Mouse (Mus musculus): ENCODE measurements around the gene Hps1. TPM values are rescaled to one million over a fixed set of nuclear protein-coding genes. Genes with fewer than 3 reads are reported as not detected.

The Hps1 gene
- total RNA-seq, 2 experiments from 2014 or later: 1.2 to 19.8 TPM

- ATAC-seq (replicated peaks; ENCODE audit: low FRiP score, poor library complexity, severe bottlenecking): no peak
Observed at GRCm38 (mm10) chr19:42725056-42725972, 54.5 kb downstream of the Hps1 start.

DNA sequence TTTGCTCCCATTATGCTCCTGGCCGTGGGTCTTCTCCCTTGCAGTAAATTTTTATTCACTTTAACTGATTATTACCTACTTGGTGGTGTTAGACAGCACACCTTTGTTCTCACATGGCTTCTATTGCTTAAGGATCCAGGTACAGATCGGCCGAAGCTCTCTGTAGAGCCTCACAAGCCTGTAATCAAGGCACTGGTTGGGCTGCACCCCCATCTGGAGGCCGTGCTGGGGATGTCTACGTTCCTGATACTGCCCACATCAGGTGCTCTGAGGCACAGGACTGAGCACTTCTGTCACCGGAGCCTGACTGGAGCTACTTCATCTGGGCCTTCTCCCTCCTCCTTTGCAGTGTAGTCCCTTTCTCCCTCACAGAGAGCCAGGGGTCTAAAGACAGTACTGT, 56.5 kb downstream of the Hps1 start:
- ATAC-seq (replicated peaks; ENCODE audit: low FRiP score, poor library complexity, severe bottlenecking): no peak

DNA sequence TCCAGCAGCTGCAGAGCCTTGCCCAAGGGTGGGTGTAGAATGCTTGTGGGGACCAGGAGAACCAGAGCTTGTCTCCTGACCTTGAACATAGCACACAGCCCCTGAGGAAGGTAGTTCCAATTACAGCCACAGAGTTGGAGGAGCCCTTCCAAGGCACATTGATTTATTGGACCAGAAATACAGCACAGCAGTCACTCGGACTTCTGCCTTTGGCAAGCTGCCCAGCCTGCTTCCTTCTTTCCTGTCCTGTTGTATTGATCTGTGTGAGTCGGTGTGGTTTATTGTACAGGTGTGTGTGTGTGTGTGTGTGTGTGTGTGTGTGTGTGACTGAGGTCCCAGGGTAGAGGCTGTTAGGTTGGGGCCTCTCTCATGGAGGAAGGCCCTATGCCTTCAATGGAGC, 57.3 kb downstream of the Hps1 start:
- ATAC-seq (replicated peaks; ENCODE audit: low FRiP score, poor library complexity, severe bottlenecking): no peak

DNA sequence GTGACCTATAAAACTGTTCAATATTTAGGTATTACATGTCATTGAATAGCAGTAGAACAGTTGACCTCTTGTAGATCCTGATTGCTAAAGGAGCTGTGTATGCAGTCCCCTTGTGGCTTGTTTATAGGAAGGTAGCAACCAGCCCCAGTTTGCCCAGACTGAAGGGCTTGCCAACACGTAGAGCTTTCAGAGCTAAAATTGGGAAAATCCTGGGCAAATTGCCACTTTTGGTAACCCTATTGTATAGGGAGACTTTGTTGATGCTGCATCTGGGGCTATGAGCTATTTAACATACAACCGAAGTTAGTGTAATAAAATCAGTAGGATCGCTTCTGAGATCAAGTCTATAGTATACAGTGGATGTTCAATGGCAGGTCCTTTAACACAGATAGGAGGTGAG, 61.7 kb downstream of the Hps1 start:
- no peak for ATAC-seq (replicated peaks; ENCODE audit: low FRiP score, poor library complexity, severe bottlenecking)

- ATAC-seq (replicated peaks; ENCODE audit: low FRiP score, poor library complexity, severe bottlenecking): no peak
Observed at GRCm38 (mm10) chr19:42717668-42718067, 62.1 kb downstream of the Hps1 start.

DNA sequence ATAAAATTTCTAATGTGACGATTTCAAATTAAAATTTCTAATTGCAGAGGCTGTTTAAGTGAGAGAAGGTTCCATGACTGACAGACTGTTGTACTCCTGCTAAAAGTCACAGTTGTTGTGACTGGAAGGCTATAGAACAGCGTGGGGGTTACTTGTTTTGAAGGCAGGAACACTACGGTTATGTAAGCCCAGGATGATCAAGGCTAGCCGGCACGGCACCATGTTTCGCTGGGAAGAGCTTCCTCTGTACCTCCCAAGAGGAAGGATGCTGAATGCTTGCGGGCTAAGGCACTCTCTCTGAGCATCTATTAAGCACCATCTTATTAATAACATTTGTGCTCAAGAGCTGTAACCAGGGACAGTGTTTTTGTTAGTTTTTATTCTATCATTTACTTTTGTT, 63.3 kb downstream of the Hps1 start:
- ATAC-seq (replicated peaks; ENCODE audit: low FRiP score, poor library complexity, severe bottlenecking): no peak

- ATAC-seq (replicated peaks; ENCODE audit: low FRiP score, poor library complexity, severe bottlenecking): no peak
Observed at GRCm38 (mm10) chr19:42713770-42714169, 66.0 kb downstream of the Hps1 start.

Other genes starting within 250 kb of the Hps1 start
- not detected in 2 replicates for gene Loxl4, start 167.2 kb downstream of the Hps1 start, total RNA-seq (2015; ENCODE audit: low replicate concordance)
- not detected in 2 replicates for gene Loxl4, start 167.2 kb downstream of the Hps1 start, total RNA-seq (2017; ENCODE audit: low replicate concordance)
- 1.9 TPM in 1 of 2 replicates, not detected in the other for gene Pyroxd2, start 27.2 kb downstream of the Hps1 start, total RNA-seq (2015; ENCODE audit: low replicate concordance)
- 0.17 and 1.5 TPM in 2 replicates for gene Pyroxd2, start 27.2 kb downstream of the Hps1 start, total RNA-seq (2017; ENCODE audit: low replicate concordance)

Measured in erythroblast, adult 5-6 weeks (primary cell).